Mouse (Mus musculus): Measurements from ENCODE around the gene Cnr2.

Cnr2 gene

DNA sequence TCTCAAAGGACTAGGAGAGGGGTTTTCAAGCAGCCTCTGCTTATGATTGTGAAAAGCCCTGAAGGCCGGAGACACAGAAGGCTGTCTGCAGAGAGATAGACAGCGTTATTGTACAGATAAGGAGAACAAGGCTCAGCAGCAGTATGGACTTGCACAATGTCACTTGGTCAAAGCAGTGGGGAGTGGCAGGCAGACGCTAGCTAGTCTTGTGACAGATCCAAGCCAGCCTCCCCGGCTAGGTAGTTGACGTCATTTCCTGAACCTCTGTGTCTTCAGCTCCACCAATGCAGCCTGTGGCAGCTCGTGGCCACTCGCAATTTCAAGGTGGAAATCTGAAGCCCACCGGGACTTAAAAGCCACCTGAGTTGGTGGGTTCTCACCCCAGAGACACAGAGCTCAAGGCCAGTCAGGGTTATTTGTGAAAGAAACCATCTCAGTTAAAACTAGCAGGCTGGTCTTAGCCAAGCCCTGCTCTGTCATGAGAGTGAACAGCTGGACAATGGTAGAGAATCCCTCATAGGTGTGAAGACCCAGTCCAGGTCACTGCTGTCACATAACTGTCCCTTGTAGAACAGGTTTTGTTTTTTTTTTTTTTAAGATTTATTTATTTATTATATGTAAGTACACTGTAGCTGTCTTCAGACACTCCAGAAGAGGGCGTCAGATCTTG is 3.3 kb downstream of the Cnr2 start:
- in situ Hi-C loops (cut with MboI; ENCODE audit: unreplicated experiment in 2 of 2) = no loop called here

DNA sequence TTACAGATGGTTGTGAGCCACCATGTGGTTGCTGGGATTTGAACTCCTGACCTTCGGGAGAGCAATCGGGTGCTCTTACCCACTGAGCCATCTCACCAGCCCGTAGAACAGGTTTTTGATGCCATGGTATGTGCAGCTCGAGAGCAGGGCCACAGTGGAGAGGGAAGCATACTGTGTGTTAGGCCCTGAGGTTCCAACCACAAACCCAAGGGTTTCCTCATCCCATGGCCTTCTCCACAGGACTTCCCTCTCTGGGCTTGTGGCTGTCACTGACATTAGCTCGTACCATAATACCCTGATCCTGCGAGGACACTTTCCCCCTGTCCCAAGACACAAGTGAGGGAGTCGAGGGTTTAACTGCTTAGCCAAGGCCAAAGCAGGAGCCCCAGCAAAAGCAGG is 3.9 kb downstream of the Cnr2 start:
- in situ Hi-C loops (cut with MboI; ENCODE audit: unreplicated experiment in 2 of 2) = no loop called here

DNA sequence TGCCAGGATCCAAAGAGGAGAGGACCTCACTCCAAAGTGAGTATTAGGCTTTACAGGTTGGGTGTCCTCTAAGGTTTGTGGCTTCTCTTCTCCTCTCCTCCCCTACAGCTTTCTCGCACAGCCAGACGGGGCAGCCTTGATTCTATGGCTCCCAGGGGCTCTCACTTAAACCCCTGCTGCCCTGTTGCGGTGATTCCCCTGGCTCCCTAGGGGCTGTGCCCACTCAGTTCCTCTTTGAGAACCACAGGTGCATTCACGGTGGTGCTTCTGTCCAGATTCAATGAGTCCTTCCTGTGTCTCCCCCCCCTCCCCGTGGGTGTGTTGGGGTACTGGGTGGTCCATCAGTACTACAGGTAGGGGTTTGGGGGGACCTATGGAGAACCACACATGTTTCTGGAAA is 4.8 kb downstream of the Cnr2 start:
- in situ Hi-C loops (cut with MboI; ENCODE audit: unreplicated experiment in 2 of 2) = no loop called here

DNA sequence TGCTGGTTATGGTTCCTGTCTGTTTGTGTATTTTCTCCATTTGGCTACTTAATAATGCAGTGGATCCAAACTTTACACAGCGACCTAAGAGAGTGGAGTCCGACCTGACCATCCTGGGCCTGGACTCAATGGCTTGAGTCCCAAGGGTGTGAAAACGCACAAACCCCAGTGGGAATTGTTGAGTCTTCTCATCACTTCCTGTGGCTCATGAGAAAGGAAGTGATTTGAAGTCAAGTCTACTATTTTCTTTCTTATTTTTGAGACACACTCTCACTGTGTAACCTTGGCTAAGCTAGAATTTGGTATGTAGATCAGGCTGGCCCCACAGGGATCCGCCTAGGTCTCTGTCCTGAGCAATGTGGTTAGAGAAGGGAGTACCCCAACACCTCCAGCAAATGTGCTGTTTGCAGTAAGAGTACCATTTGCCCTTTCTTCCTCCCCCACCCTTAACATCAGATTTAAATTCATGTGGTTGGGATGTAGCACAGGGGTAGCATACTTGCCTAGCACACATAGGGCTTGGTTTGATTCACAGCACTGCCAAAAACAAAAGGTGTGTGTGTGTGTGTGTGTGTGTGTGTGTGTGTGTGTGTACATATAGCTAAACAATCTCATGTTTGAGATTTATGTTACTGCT is 7.5 kb downstream of the Cnr2 start:
- in situ Hi-C loops (cut with MboI; ENCODE audit: unreplicated experiment in 2 of 2) = no loop called here

DNA sequence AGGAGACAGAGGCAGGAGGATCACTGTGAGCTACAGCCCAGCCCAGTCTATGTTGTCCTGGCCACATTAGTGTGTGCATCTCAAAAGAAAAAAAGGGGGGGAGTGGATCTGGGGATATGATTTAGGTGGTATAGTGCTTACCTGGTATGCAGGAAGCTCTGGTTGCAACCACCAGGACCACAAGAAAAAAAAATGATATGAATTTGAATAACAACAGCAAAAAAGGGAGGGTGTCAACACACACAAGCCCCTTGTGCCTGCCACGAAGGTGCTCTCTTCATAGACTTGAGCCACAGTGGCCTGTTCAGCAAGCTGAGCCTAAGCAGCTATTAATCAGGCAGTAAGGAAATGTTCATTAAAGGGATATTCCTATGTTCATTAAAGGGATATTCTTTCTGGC is 9.6 kb downstream of the Cnr2 start:
- in situ Hi-C loops (cut with MboI; ENCODE audit: unreplicated experiment in 2 of 2) = no loop called here

DNA sequence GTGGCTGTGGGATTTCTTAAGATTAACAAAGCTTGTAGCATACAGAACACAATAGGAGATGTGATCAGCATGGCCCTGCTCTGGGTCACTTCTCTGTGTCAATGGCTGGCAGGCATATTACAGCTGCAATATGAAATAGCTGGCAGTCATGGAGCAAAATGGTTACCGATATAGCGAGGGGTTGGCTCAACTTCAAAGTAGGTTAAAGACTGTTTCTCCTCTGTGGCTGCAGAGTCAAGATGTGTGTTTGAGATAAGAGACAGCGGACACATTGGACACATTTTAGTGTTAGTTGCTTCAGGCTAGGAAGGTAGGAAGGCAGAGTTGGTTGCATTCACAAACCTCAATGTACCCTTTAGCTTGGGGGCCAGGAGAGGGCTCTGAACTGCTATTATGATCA is 11.4 kb downstream of the Cnr2 start:
- in situ Hi-C loops (cut with MboI; ENCODE audit: unreplicated experiment in 2 of 2) = no loop called here

DNA sequence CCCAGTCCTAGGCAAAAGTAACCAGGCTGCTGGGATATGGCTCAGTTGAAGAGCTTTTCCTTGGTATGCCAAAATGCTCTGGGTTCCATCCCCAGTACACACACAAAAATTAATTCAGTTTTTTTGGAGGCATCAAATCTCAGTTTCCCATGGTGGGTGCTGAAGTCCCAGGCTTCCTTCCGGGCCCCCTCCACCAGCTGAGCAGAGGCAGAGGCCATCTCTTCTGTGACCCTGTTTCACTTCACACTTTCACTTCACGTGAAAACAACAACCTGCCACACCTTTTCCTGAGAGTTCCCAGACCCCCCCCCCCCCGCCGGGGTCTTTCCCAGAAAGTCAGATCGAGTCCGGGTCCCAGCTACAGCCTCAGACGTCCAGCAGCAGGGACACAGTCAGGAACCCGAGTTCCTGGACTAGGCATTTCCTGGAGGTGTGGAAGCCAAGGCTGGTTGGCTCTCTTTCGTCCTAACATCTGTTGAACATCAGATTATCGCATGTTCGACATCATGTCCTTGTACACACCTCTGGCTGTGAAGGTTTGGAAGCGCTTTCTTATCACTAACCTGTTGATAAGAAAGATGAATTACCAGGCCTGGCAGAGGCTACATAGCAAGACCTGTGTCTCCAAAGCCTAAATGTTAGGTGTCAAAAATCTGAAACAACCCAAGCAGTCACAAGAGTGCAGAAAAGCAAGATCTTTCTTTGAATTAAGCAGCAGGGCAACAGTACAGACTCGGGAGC is 14.3 kb downstream of the Cnr2 start:
- in situ Hi-C loops (cut with MboI; ENCODE audit: unreplicated experiment in 2 of 2) = no loop called here

GRCm38 (mm10) chr4:135911531-135911930 is 16.3 kb downstream of the Cnr2 start:
- in situ Hi-C loops (cut with MboI; ENCODE audit: unreplicated experiment in 2 of 2) = no loop called here

DNA sequence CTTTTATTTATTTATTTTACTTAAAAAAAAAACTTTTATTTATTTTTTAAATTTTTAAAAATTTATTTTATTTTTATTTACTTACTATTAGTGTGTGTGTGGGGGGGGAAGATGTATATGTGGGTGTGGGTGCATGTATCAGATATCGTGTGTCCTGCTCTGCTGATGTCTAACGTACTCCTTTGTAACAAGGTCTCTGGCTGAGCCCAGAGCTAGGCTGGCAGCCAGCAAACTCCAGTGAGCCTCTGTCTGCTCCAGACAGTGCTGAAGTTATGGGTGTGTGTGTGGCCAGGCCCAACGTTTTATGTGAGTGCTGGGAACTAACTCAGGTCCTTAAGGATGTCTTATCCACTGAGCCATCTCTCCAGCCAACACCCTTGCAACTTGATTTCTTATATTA is 17.0 kb downstream of the Cnr2 start:
- in situ Hi-C loops (cut with MboI; ENCODE audit: unreplicated experiment in 2 of 2) = no loop called here

DNA sequence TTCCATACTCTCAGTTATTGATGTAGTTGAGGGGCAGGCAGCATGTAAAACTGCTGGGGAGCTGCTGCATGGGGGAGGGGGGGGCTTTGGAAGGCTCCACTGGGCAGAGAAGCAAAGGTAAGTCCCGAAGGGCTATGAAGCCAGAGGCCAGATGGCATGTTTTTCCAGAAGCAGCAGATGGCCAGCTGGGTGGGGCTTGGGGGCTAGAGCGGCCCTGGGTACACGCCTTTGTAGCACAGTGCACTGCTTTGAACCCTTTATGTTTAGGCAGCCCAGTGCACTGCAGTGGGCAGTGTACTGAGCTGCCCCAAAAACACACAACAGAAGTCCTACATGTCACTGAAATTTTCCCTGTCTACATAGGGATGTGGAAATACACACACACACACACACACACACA is 17.6 kb downstream of the Cnr2 start:
- in situ Hi-C loops (cut with MboI; ENCODE audit: unreplicated experiment in 2 of 2) = no loop called here

GRCm38 (mm10) chr4:135913433-135913832 is 18.2 kb downstream of the Cnr2 start:
- in situ Hi-C loops (cut with MboI; ENCODE audit: unreplicated experiment in 2 of 2) = no loop called here

GRCm38 (mm10) chr4:135918635-135919279 is 23.6 kb downstream of the Cnr2 start:
- in situ Hi-C loops (cut with MboI; ENCODE audit: unreplicated experiment in 2 of 2) = loop anchor here in 1 of 2 experiments (5.0 kb wide), 1 partner anchor 36 kb away; no protein-coding TSS in a partner anchor

- in situ Hi-C loops (cut with MboI; ENCODE audit: unreplicated experiment in 2 of 2) = loop anchor here in 1 of 2 experiments (5.0 kb wide), 1 partner anchor 37 kb away; no protein-coding TSS in a partner anchor
These were observed 24.1 kb downstream of the Cnr2 start for GRCm38 (mm10) chr4:135919280-135919639.

DNA sequence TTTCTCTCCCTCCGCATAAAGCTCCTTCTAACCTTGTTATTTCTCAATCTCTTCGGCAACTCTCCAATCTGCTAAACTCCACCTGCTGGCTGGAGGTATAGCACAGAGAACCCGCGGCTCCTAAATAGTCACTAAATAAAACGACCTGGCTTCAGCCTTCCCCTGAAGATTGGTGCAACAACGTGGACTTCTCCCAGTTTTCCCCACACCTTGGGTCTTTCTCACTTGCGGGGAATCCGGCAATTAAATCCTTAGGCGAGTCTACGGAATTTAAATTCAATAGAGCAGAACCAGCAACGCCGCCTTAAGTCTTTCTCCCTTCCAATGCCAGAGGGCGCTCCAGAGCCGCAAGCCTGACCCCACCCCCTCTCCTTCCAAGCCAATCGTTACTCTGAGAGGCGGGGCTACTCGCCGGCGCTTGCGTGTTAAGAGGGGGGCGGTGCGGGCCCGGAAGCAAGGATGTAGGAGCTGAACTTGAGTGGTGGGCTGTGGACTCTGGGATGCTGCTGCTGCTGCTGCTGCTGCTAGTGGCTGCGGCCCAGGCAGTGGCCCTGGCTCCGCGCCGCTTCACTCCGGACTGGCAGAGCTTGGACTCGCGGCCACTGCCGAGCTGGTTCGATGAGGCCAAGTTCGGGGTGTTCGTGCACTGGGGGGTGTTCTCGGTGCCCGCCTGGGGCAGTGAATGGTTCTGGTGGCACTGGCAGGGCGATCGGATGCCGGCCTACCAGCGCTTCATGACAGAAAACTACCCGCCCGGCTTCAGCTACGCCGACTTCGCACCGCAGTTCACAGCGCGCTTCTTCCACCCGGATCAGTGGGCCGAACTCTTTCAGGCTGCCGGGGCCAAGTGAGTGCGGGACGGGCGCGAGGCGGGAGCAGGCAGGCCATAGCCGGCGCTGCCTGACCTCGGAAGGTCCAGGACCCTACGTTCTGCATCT is 25.4 kb downstream of the Cnr2 start, which contains the start of gene Fuca1:
TSS of gene Fuca1 (plus strand) at position 432 of the 938 bp plus-strand sequence.
- in situ Hi-C loops (cut with MboI; ENCODE audit: unreplicated experiment in 2 of 2) = loop anchor here in 1 of 2 experiments (5.0 kb wide), 1 partner anchor 33 kb away; no protein-coding TSS in a partner anchor

- in situ Hi-C loops (cut with MboI; ENCODE audit: unreplicated experiment in 2 of 2) = loop anchor here in 1 of 2 experiments (5.0 kb wide), 1 partner anchor 34 kb away; no protein-coding TSS in a partner anchor
These were observed 26.3 kb downstream of the Cnr2 start for GRCm38 (mm10) chr4:135921257-135922120.

DNA sequence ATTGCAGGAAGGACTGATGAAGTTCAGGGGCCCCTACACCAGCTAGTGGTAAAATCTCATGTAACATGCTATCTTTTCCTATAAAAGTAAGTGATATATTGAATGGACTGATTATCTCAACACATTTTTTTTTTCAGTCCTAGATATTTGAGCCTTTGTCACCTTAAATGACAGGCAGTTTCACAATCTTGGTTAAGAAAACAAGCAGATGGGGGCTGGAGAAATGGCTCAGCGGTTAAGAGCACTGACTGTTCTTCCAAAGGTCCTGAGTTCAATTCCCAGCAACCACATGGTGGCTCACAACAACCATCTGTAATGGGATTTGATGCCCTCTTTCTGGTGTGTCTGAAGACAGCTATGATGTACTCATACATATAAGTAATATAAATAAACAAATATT is 27.0 kb downstream of the Cnr2 start:
- in situ Hi-C loops (cut with MboI; ENCODE audit: unreplicated experiment in 2 of 2) = loop anchor here in 1 of 2 experiments (5.0 kb wide), 1 partner anchor 35 kb away; no protein-coding TSS in a partner anchor

DNA sequence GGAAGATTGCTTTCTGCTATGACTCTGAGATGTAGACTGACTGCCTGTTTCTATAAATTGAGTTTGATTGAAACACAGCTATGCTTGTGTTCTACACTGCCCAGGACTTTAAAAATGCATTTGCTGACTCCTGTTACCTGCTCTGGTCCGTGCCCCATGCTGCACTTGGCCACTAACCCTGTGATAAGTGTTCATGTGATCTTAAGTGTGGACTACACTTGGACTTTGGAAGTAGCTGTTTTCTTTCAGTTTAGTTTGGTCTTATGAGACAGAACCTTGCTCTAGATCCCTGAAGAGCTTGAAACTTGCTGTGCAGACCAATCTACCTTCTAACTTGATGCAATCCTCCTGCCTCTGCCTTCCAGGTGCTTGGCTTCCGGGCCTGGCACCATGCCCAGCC is 29.2 kb downstream of the Cnr2 start:
- in situ Hi-C loops (cut with MboI; ENCODE audit: unreplicated experiment in 2 of 2) = loop anchor here in 1 of 2 experiments (5.0 kb wide), 1 partner anchor 37 kb away; no protein-coding TSS in a partner anchor

DNA sequence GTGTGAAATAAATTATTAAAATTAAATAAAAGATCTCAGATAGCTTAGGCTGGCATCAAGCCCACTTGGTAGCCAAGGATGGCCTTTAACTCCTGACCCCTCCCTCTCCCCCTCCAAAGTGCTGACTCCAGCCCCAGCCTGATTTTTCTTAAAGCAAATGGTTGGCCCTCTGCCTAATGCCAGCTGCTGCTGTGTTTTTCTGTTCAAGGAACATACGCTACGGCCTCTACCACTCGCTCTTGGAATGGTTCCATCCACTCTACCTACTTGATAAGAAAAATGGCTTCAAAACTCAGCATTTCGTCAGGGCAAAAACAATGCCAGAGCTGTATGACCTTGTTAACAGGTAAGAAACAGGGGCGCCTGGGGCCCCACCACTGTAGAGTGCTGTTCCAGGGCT is 30.1 kb downstream of the Cnr2 start:
- in situ Hi-C loops (cut with MboI; ENCODE audit: unreplicated experiment in 2 of 2) = loop anchor here (25.0 kb wide), 1 partner anchor 413 kb away; no protein-coding TSS in a partner anchor

All from v-Abl transformed pro-B cells (cell line).